Mouse (Mus musculus): ENCODE results near the gene Akt3.

Akt3 gene

GRCm38 (mm10) chr1:177258034-177258342 lies at the start of gene Akt3:
Akt3 (minus strand) TSS chr1:177258203.
- DNase-seq (ENCODE audit: low read depth in 2 of 2, low spot score in 2 of 2) = no peak

GRCm38 (mm10) chr1:177307549-177307948 lies 49.5 kb upstream of the Akt3 start:
- no peak for DNase-seq (ENCODE audit: low read depth in 2 of 2, low spot score in 2 of 2)

GRCm38 (mm10) chr1:177298231-177298630 lies 40.2 kb upstream of the Akt3 start:
- no peak for DNase-seq (ENCODE audit: low read depth in 2 of 2, low spot score in 2 of 2)

GRCm38 (mm10) chr1:177286764-177287163 lies 28.8 kb upstream of the Akt3 start:
- DNase-seq (ENCODE audit: low read depth in 2 of 2, low spot score in 2 of 2) = no peak

- no peak for DNase-seq (ENCODE audit: low read depth in 2 of 2, low spot score in 2 of 2)
Measured at GRCm38 (mm10) chr1:177281925-177282324, 23.9 kb upstream of the Akt3 start.

- no peak for DNase-seq (ENCODE audit: low read depth in 2 of 2, low spot score in 2 of 2)
Measured at GRCm38 (mm10) chr1:177277361-177277760, 19.4 kb upstream of the Akt3 start.

GRCm38 (mm10) chr1:177267645-177268044 lies 9.6 kb upstream of the Akt3 start:
- no peak for DNase-seq (ENCODE audit: low read depth in 2 of 2, low spot score in 2 of 2)

GRCm38 (mm10) chr1:177262926-177263325 lies 4.9 kb upstream of the Akt3 start:
- no peak for DNase-seq (ENCODE audit: low read depth in 2 of 2, low spot score in 2 of 2)

- DNase-seq (ENCODE audit: low read depth in 2 of 2, low spot score in 2 of 2) = no peak
Measured at GRCm38 (mm10) chr1:177260796-177261195, 2.8 kb upstream of the Akt3 start.

GRCm38 (mm10) chr1:177259038-177259600 lies 1.1 kb upstream of the Akt3 start:
- no peak for DNase-seq (ENCODE audit: low read depth in 2 of 2, low spot score in 2 of 2)

- DNase-seq (ENCODE audit: low read depth in 2 of 2, low spot score in 2 of 2) = peak; percentile 65 to 73
Measured at GRCm38 (mm10) chr1:177258343-177259037, 487 bp upstream of the Akt3 start.

- DNase-seq (ENCODE audit: low read depth in 2 of 2, low spot score in 2 of 2) = peak; percentile 64 to 74
Measured at GRCm38 (mm10) chr1:177257178-177258033, 597 bp downstream of the Akt3 start.

- DNase-seq (ENCODE audit: low read depth in 2 of 2, low spot score in 2 of 2) = no peak
Measured at GRCm38 (mm10) chr1:177248638-177249037, 9.4 kb downstream of the Akt3 start.

- no peak for DNase-seq (ENCODE audit: low read depth in 2 of 2, low spot score in 2 of 2)
Measured at GRCm38 (mm10) chr1:177238368-177238767, 19.6 kb downstream of the Akt3 start.

GRCm38 (mm10) chr1:177236695-177237094 lies 21.3 kb downstream of the Akt3 start:
- DNase-seq (ENCODE audit: low read depth in 2 of 2, low spot score in 2 of 2) = no peak

GRCm38 (mm10) chr1:177236249-177236648 lies 21.8 kb downstream of the Akt3 start:
- DNase-seq (ENCODE audit: low read depth in 2 of 2, low spot score in 2 of 2) = no peak

- no peak for DNase-seq (ENCODE audit: low read depth in 2 of 2, low spot score in 2 of 2)
Measured at GRCm38 (mm10) chr1:177234462-177234861, 23.5 kb downstream of the Akt3 start.

- no peak for DNase-seq (ENCODE audit: low read depth in 2 of 2, low spot score in 2 of 2)
Measured at GRCm38 (mm10) chr1:177231122-177231521, 26.9 kb downstream of the Akt3 start.

- no peak for DNase-seq (ENCODE audit: low read depth in 2 of 2, low spot score in 2 of 2)
Measured at GRCm38 (mm10) chr1:177198978-177199377, 59.0 kb downstream of the Akt3 start.

- no peak for DNase-seq (ENCODE audit: low read depth in 2 of 2, low spot score in 2 of 2)
Measured at GRCm38 (mm10) chr1:177195224-177195623, 62.8 kb downstream of the Akt3 start.

- DNase-seq (ENCODE audit: low read depth in 2 of 2, low spot score in 2 of 2) = no peak
Measured at GRCm38 (mm10) chr1:177194324-177194723, 63.7 kb downstream of the Akt3 start.

GRCm38 (mm10) chr1:177191623-177192022 lies 66.4 kb downstream of the Akt3 start:
- DNase-seq (ENCODE audit: low read depth in 2 of 2, low spot score in 2 of 2) = no peak
